Mouse (Mus musculus): ENCODE results near the gene Hist1h2bb. TPM values are rescaled to one million over a fixed set of nuclear protein-coding genes. Genes with fewer than 3 reads are reported as not detected.
"Not testable (repeated sequence)": the region's sequence is repeated elsewhere in the genome, so short reads cannot be mapped to it uniquely, and the experiment has no call there.

Gene Hist1h2bb
- polyA plus RNA-seq, 1 experiment from 2014 or later = 4.6 TPM

DNA sequence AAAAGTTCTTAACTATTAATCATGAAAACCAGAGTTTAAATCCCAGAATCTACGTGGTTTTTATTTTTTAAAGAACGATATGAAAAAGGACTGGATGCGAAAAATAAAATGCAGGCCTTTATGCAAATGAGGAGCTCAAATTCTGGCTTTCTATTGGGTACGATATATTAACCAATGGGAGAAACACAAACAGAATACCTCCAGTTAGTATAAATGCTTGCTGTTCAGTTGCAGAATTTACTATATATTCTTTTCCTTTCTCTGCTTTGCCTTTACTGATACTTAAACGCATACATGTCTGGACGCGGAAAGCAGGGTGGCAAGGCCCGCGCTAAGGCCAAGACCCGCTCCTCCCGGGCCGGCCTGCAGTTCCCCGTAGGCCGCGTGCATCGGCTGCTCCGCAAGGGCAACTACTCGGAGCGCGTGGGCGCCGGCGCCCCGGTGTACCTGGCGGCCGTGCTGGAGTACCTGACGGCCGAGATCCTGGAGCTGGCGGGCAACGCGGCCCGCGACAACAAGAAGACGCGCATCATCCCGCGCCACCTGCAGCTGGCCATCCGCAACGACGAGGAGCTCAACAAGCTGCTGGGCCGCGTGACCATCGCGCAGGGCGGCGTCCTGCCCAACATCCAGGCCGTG, 4.4 kb downstream of the Hist1h2bb start, which contains the start of gene Hist1h2ab:
Gene Hist1h2ab, plus strand, starts transcription at position 288 of the 639 bp plus-strand sequence.
- peak within 1 kb of the TSS; percentile 94 for H3K27ac ChIP-seq (ENCODE audit: low read depth, low read length)
- peaks cover 15% of the 10 kb centered on the region for H3K4me1 ChIP-seq (replicated peaks; ENCODE audit: control insufficient read depth, insufficient read depth, low read length)
- not testable (repeated sequence) for H3K9me3 ChIP-seq (ENCODE audit: control insufficient read depth, low read length); H3K36me3 ChIP-seq (ENCODE audit: control insufficient read depth, insufficient read depth, low read length); H3K27me3 ChIP-seq (replicated peaks; ENCODE audit: control insufficient read depth, insufficient read depth, low read length)
- ATAC-seq (replicated peaks; ENCODE audit: low FRiP score) (peak; percentile 44), DNase-seq (ENCODE audit: low spot score) (peak; percentile 82)
- H3K4me3 ChIP-seq (ENCODE audit: low read depth, low read length) = peak within 1 kb of the TSS; percentile 43
- H3K4me2 ChIP-seq = peak within 1 kb of the TSS; percentile 58
- under 1% methylated on average over 25 of the region's 47 CpGs for WGBS
- peak within 1 kb of the TSS; percentile 84 for H3K9ac ChIP-seq (ENCODE audit: low read depth, low read length)

DNA sequence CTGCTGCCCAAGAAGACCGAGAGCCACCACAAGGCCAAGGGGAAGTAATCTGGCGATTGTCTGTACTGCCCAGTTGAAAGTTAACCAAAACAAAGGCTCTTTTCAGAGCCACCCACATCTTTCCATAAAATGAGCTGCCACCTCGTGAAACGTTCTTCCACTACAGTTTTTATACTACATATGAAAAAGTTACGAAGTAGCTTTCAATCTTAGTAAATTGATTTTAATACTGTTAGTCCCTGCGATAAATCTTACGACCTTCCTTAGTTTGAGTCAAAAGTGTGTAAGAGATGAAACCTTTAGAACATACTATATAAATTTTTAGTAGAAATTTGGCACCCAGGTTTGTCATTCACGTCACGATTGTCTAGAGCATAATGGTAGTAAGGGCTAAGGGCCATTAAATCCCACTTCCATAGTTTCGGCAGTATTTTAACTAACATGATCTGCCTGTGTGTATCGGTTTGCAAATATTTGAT, 5.0 kb downstream of the Hist1h2bb start:
- Histone ChIP-seq H3K27ac (ENCODE audit: low read depth, low read length) (peak overlapping the region; percentile 94), H3K4me3 (ENCODE audit: low read depth, low read length) (peak overlapping the region; percentile 43), H3K9me3 (ENCODE audit: control insufficient read depth, low read length) (no peaks in the 10 kb centered on the region), H3K9ac (ENCODE audit: low read depth, low read length) (peak overlapping the region; percentile 84), H3K4me2 (peak overlapping the region; percentile 58), H3K36me3 (ENCODE audit: control insufficient read depth, insufficient read depth, low read length) (no peaks in the 10 kb centered on the region), H3K4me1 (replicated peaks; ENCODE audit: control insufficient read depth, insufficient read depth, low read length) (peaks cover 15% of the 10 kb centered on the region), H3K27me3 (replicated peaks; ENCODE audit: control insufficient read depth, insufficient read depth, low read length) (no peaks in the 10 kb centered on the region)
- 1% methylated on average over 11 of the region's 11 CpGs for WGBS
- ATAC-seq (replicated peaks; ENCODE audit: low FRiP score) (peak; percentile 10), DNase-seq (ENCODE audit: low spot score) (no peak)

DNA sequence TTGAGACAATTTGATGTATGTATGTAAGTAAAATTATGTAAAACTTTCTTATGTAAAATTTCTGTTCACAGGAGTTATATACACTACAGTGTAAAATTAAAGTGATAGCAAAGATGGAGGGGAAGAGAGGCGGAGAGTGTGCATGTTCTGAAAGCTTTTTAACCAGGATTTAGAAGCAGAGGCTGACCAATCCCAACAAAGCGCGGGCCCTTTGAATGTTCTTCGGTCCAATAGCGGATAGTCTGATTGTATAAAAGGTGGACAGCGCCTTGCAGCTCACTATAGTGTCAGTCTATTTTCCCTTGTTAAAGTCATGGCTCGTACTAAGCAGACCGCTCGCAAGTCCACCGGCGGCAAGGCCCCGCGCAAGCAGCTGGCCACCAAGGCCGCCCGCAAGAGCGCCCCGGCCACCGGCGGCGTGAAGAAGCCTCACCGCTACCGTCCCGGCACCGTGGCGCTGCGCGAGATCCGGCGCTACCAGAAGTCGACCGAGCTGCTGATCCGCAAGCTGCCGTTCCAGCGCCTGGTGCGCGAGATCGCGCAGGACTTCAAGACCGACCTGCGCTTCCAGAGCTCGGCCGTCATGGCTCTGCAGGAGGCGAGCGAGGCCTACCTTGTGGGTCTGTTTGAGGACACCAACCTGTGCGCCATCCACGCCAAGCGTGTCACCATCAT, 5.7 kb downstream of the Hist1h2bb start, which contains the start of gene Hist1h3b:
Gene Hist1h3b, plus strand, starts transcription at position 201 of the 675 bp plus-strand sequence.
- 1% methylated on average over 16 of the region's 47 CpGs for WGBS
- DNase-seq (ENCODE audit: low spot score) = peak; percentile 85
- peaks cover 16% of the 10 kb centered on the region for H3K4me1 ChIP-seq (replicated peaks; ENCODE audit: control insufficient read depth, insufficient read depth, low read length)

DNA sequence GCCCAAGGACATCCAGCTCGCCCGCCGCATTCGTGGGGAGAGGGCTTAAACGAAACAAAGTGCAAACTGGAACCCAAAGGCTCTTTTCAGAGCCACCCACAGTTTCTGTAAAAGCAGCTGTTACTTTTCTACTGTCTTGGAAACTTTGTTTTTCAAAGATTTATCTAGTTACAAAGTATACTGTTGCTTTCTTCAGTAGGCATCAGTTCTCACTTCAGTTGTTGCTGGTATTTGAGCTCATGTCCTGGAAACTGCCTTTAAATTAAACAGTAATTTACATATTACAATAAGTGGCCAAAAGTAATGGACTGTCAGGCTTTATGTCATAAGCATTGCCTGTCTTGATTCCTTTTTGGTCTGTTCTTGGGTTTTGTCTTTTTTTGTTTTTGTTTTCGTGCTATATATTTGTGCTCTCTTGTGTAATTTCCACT, 6.2 kb downstream of the Hist1h2bb start:
- peak overlapping the region; percentile 47 for H3K4me3 ChIP-seq (ENCODE audit: low read depth, low read length)
- H3K27me3 ChIP-seq (replicated peaks; ENCODE audit: control insufficient read depth, insufficient read depth, low read length) = no peaks in the 10 kb centered on the region
- H3K9ac ChIP-seq (ENCODE audit: low read depth, low read length) = peak overlapping the region; percentile 82
- H3K9me3 ChIP-seq (ENCODE audit: control insufficient read depth, low read length) = no peaks in the 10 kb centered on the region
- 4% methylated on average over 6 of the region's 6 CpGs for WGBS
- no peaks in the 10 kb centered on the region for H3K36me3 ChIP-seq (ENCODE audit: control insufficient read depth, insufficient read depth, low read length)
- DNase-seq (ENCODE audit: low spot score) (no peak), ATAC-seq (replicated peaks; ENCODE audit: low FRiP score) (no peak)
- peaks cover 18% of the 10 kb centered on the region for H3K4me1 ChIP-seq (replicated peaks; ENCODE audit: control insufficient read depth, insufficient read depth, low read length)
- H3K27ac ChIP-seq (ENCODE audit: low read depth, low read length) = peak overlapping the region; percentile 86
- peak overlapping the region; percentile 57 for H3K4me2 ChIP-seq

More for the DNA sequence above, 5.7 kb downstream of the Hist1h2bb start, which contains the start of gene Hist1h3b:
- not testable (repeated sequence) for H3K9me3 ChIP-seq (ENCODE audit: control insufficient read depth, low read length); H3K27me3 ChIP-seq (replicated peaks; ENCODE audit: control insufficient read depth, insufficient read depth, low read length); H3K36me3 ChIP-seq (ENCODE audit: control insufficient read depth, insufficient read depth, low read length)
- peak within 1 kb of the TSS; percentile 84 for H3K9ac ChIP-seq (ENCODE audit: low read depth, low read length)
- peak within 1 kb of the TSS; percentile 94 for H3K27ac ChIP-seq (ENCODE audit: low read depth, low read length)
- H3K4me2 ChIP-seq = peak within 1 kb of the TSS; percentile 58
- peak within 1 kb of the TSS; percentile 47 for H3K4me3 ChIP-seq (ENCODE audit: low read depth, low read length)
- ATAC-seq (replicated peaks; ENCODE audit: low FRiP score) = peak; percentile 85

DNA sequence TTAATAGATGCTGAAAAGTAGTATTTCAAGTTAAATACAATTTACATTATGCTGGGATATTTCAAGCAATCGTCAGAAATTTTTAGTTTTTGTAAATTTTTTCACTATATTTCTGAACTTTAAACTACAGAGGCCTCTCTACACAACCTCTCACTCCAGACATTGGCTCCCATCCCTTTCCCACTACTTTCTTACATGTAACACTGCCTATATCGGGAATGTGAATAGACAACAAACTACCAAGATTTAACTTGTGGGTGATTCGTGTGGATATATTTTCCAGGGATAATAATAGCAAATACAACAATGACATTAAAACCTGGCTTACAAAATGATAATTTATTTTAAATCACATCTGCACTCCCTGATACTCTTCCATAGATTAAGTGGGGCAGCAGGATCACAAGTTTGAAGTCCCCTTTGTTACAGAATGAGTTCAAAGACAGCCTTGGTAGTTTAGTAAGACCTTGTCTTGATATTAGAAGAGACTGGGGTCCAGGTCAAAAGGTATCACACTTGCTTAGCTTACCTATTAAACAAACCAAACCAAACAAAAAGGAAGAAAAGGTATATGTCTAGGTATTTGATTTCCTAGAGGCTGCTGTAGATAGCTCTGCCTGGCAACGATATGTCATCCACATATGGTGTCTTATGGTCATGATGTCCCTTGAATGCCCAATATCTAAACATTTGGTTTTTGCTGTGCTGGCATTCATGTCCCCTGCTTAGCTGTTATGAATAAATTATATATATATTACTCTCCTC, 7.0 kb downstream of the Hist1h2bb start:
- Histone ChIP-seq H3K4me3 (ENCODE audit: low read depth, low read length) (peak overlapping the region; percentile 47), H3K4me2 (peak overlapping the region; percentile 57), H3K27me3 (replicated peaks; ENCODE audit: control insufficient read depth, insufficient read depth, low read length) (no peaks in the 10 kb centered on the region), H3K9me3 (ENCODE audit: control insufficient read depth, low read length) (no peaks in the 10 kb centered on the region), H3K4me1 (replicated peaks; ENCODE audit: control insufficient read depth, insufficient read depth, low read length) (peaks cover 14% of the 10 kb centered on the region), H3K27ac (ENCODE audit: low read depth, low read length) (peak overlapping the region; percentile 86), H3K36me3 (ENCODE audit: control insufficient read depth, insufficient read depth, low read length) (no peaks in the 10 kb centered on the region), H3K9ac (ENCODE audit: low read depth, low read length) (peak overlapping the region; percentile 48; the same call in 1 of the 2 replicates)
- WGBS = 50% methylated on average over 4 of the region's 4 CpGs
- ATAC-seq (replicated peaks; ENCODE audit: low FRiP score) (no peak), DNase-seq (ENCODE audit: low spot score) (no peak)

DNA sequence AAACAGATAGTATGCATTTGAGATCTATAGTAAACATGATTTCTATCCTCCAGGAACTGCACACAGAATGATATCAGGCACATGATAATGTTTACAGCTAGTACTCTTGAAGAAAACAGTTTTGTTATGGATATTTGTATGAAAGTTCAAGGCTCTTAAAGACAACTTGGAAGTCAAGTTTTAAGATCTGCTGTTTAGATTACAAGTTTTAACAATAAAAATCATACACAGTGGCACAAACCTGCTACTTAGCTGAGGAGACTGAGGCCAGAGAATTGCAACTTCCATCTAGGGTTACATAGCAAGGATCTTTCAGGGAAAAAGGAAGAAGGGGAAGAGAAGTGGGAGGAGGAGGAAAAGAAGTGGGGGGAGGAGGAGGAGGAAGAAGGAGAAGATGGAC, 8.5 kb downstream of the Hist1h2bb start:
- H3K27ac ChIP-seq (ENCODE audit: low read depth, low read length) = peak overlapping the region; percentile 63
- no peak overlapping the region for H3K4me2 ChIP-seq
- H3K27me3 ChIP-seq (replicated peaks; ENCODE audit: control insufficient read depth, insufficient read depth, low read length) = no peaks in the 10 kb centered on the region
- H3K9me3 ChIP-seq (ENCODE audit: control insufficient read depth, low read length) = no peaks in the 10 kb centered on the region
- ATAC-seq (replicated peaks; ENCODE audit: low FRiP score) (no peak), DNase-seq (ENCODE audit: low spot score) (no peak)
- no peaks in the 10 kb centered on the region for H3K36me3 ChIP-seq (ENCODE audit: control insufficient read depth, insufficient read depth, low read length)
- peaks cover 18% of the 10 kb centered on the region; the same call in 1 of the 2 replicates for H3K4me1 ChIP-seq (replicated peaks; ENCODE audit: control insufficient read depth, insufficient read depth, low read length)
- H3K4me3 ChIP-seq (ENCODE audit: low read depth, low read length) = no peak overlapping the region
- no peak overlapping the region for H3K9ac ChIP-seq (ENCODE audit: low read depth, low read length)

DNA sequence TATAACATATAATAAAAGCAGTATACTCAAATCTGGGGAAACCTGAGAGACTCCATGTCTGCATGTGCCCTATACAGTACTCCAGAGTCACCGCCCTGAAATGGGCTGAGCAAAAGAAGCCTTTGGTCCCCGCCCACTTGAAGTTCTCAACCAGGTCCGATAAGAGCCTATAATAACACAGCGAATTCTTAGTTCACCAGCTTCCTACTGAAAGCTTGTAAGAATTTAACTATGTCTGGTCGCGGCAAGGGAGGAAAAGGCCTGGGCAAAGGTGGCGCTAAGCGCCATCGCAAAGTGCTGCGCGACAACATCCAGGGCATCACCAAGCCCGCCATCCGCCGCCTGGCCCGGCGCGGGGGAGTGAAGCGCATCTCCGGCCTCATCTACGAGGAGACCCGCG, 10.3 kb downstream of the Hist1h2bb start, which contains the start of gene Hist1h4b:
Gene Hist1h4b, plus strand, starts transcription at position 224 of the 400 bp plus-strand sequence.
- Histone ChIP-seq H3K4me3 (ENCODE audit: low read depth, low read length) (peak within 1 kb of the TSS; percentile 45), H3K4me1 (replicated peaks; ENCODE audit: control insufficient read depth, insufficient read depth, low read length) (peaks cover 22% of the 10 kb centered on the region; the same call in 1 of the 2 replicates), H3K27me3 (replicated peaks; ENCODE audit: control insufficient read depth, insufficient read depth, low read length) (no peaks in the 10 kb centered on the region), H3K36me3 (ENCODE audit: control insufficient read depth, insufficient read depth, low read length) (no peaks in the 10 kb centered on the region), H3K9ac (ENCODE audit: low read depth, low read length) (peak within 1 kb of the TSS; percentile 75), H3K4me2 (peak within 1 kb of the TSS; percentile 72), H3K9me3 (ENCODE audit: control insufficient read depth, low read length) (no peaks in the 10 kb centered on the region), H3K27ac (ENCODE audit: low read depth, low read length) (peak within 1 kb of the TSS; percentile 99)
- DNase-seq (ENCODE audit: low spot score) (peak; percentile 91), ATAC-seq (replicated peaks; ENCODE audit: low FRiP score) (peak; percentile 68)
- 0% methylated on average over 17 of the region's 22 CpGs for WGBS

DNA sequence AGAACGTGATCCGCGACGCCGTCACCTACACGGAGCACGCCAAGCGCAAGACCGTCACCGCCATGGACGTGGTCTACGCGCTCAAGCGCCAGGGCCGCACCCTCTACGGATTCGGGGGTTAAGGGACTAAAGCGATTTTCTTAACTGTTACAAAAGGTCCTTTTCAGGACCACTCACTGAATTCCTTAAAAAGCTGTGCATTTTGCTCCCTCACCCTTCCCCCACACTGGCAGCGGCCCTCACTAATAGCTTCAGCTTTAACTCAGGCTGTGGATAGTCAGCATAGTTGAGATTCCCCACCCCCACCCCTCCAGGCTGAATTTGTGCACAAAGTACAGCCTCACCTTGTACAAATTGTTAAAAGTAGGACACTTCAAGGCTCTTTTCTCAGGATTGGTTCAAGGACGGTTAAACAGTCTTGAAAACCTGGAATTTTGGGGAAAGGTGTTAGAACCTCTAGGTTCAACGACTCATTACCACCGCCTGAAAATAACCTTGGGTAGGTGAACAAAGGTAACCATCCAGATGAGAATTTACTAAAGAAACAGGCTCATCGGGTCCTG, 10.8 kb downstream of the Hist1h2bb start:
- ATAC-seq (replicated peaks; ENCODE audit: low FRiP score) = peak; percentile 10
- Histone ChIP-seq H3K27me3 (replicated peaks; ENCODE audit: control insufficient read depth, insufficient read depth, low read length) (no peaks in the 10 kb centered on the region), H3K4me1 (replicated peaks; ENCODE audit: control insufficient read depth, insufficient read depth, low read length) (peaks cover 22% of the 10 kb centered on the region; the same call in 1 of the 2 replicates), H3K36me3 (ENCODE audit: control insufficient read depth, insufficient read depth, low read length) (no peaks in the 10 kb centered on the region), H3K4me2 (peak overlapping the region; percentile 72), H3K9me3 (ENCODE audit: control insufficient read depth, low read length) (no peaks in the 10 kb centered on the region), H3K9ac (ENCODE audit: low read depth, low read length) (peak overlapping the region; percentile 75), H3K27ac (ENCODE audit: low read depth, low read length) (peak overlapping the region; percentile 99), H3K4me3 (ENCODE audit: low read depth, low read length) (peak overlapping the region; percentile 45)
- DNase-seq (ENCODE audit: low spot score) = peak; percentile 76
- WGBS = under 1% methylated on average over 17 of the region's 23 CpGs

Data from liver, embryonic 11.5 days (tissue).